In genomic region chr13:91635957-91636356, GRCm38 (mm10) we compare ENCODE assay signal across 13 mouse cellular contexts.
DNase-seq lines count a peak whose midpoint lies in the region; ATAC-seq lines count a peak whose summit lies in the region.
"Had no signal": no experiment of that assay in that cellular context is flagged by ENCODE, and none has a peak within 500 bp of the region (broad histone marks: within the 10 kb centered on the region; RNA-seq: fewer than 3 reads in every experiment).

No protein-coding gene starts in this region.

- ATAC-seq in megakaryocyte, adult 5-6 weeks (ENCODE audit: poor library complexity, severe bottlenecking), result peak; percentile 46
- no peak for ATAC-seq in cerebellum, adult (ENCODE audit: insufficient number of reproducible peaks, low FRiP score, low TSS enrichment)

- DNase-seq in 416B (ENCODE audit: low read depth), result peak; percentile 54
- DNase-seq in B cell, adult 2 months, result peak; percentile 43 to 47
- peak; percentile 18 for DNase-seq in c-Kit-positive CD71-positive TER-119-positive erythroid progenitor cells, embryonic 14.5 days (ENCODE audit: low spot score)
- no peak for DNase-seq in adrenal gland, postnatal 36 days
- DNase-seq in layer of hippocampus, adult 8-10 months (ENCODE audit: low spot score in 2 of 2), result no peak
- DNase-seq: cerebellum, adult 9-10 months; gastrocnemius, postnatal 36 days; kidney, adult 11 months; kidney, postnatal 14 days; lung, postnatal 36 days; thymus, postnatal 25 days had no signal

Comparison
In these comparisons a context has a peak if more than half of its experiments do, and no peak if none do; other contexts are left out.
1. DNase-seq: peak in 416B (single experiment), B cell, adult 2 months (2 of 2) and c-Kit-positive CD71-positive TER-119-positive erythroid progenitor cells, embryonic 14.5 days (single experiment); none in adrenal gland, postnatal 36 days (0 of 2) and layer of hippocampus, adult 8-10 months (0 of 2).